Mouse (Mus musculus): Measurements from ENCODE around the gene Grin2c. TPM values are rescaled to one million over a fixed set of nuclear protein-coding genes. Genes with fewer than 3 reads are reported as not detected.

Gene Grin2c
- polyA plus RNA-seq, 1 experiment = not detected

GRCm38 (mm10) chr11:115215123-115215522 is 51.9 kb downstream of the Grin2c start:
- no peak overlapping the region for H3ac ChIP-seq (ENCODE audit: control insufficient read depth, insufficient read length, low read depth)
- TF ChIP-seq MYOD1 (IDR thresholded peaks at IDR 0.05; ENCODE audit: control insufficient read depth, insufficient read length, low read depth) = no peak
- no peak for TF ChIP-seq USF1 (IDR thresholded peaks at IDR 0.05; ENCODE audit: low read depth)
- TF ChIP-seq MYOG (IDR thresholded peaks at IDR 0.05; ENCODE audit: control insufficient read depth, extremely low read depth, insufficient read length) = no peak
- no peak for TF ChIP-seq CEBPB (IDR thresholded peaks at IDR 0.05; ENCODE audit: low read depth)
- no peak for TF ChIP-seq FOSL1 (IDR thresholded peaks at IDR 0.05; ENCODE audit: insufficient read depth, low read length, poor library complexity, severe bottlenecking)
- TF ChIP-seq CTCF (IDR thresholded peaks at IDR 0.05; ENCODE audit: control insufficient read depth, insufficient read depth, insufficient read length) = no peak
- TF ChIP-seq MAX (IDR thresholded peaks at IDR 0.05) = no peak
- no peaks in the 10 kb centered on the region for H3K79me3 ChIP-seq (ENCODE audit: low read depth)
- H3K36me3 ChIP-seq (ENCODE audit: control insufficient read depth, insufficient read depth) = no peaks in the 10 kb centered on the region
- no peak overlapping the region for H3K4me3 ChIP-seq (ENCODE audit: insufficient read depth, poor library complexity, severe bottlenecking)
- H3K79me2 ChIP-seq (ENCODE audit: control insufficient read depth, insufficient read depth) = no peaks in the 10 kb centered on the region
- no peaks in the 10 kb centered on the region for H3K27me3 ChIP-seq (ENCODE audit: control insufficient read depth, insufficient read depth, insufficient read length)

- Histone ChIP-seq H3K27me3 (ENCODE audit: control insufficient read depth, insufficient read depth, insufficient read length) (no peaks in the 10 kb centered on the region), H3ac (ENCODE audit: control insufficient read depth, insufficient read length, low read depth) (no peak overlapping the region), H3K36me3 (ENCODE audit: control insufficient read depth, insufficient read depth) (no peaks in the 10 kb centered on the region), H3K4me3 (ENCODE audit: insufficient read depth, poor library complexity, severe bottlenecking) (no peak overlapping the region), H3K79me3 (ENCODE audit: low read depth) (no peaks in the 10 kb centered on the region), H3K79me2 (ENCODE audit: control insufficient read depth, insufficient read depth) (no peaks in the 10 kb centered on the region)
- TF ChIP-seq USF1 (IDR thresholded peaks at IDR 0.05; ENCODE audit: low read depth) (no peak), MAX (IDR thresholded peaks at IDR 0.05) (no peak), CTCF (IDR thresholded peaks at IDR 0.05; ENCODE audit: control insufficient read depth, insufficient read depth, insufficient read length) (no peak), CEBPB (IDR thresholded peaks at IDR 0.05; ENCODE audit: low read depth) (no peak), FOSL1 (IDR thresholded peaks at IDR 0.05; ENCODE audit: insufficient read depth, low read length, poor library complexity, severe bottlenecking) (no peak), MYOD1 (IDR thresholded peaks at IDR 0.05; ENCODE audit: control insufficient read depth, insufficient read length, low read depth) (no peak), MYOG (IDR thresholded peaks at IDR 0.05; ENCODE audit: control insufficient read depth, extremely low read depth, insufficient read length) (no peak)
Observed at GRCm38 (mm10) chr11:115212116-115212515, 54.9 kb downstream of the Grin2c start.

GRCm38 (mm10) chr11:115209958-115210357 is 57.1 kb downstream of the Grin2c start:
- no peaks in the 10 kb centered on the region for H3K36me3 ChIP-seq (ENCODE audit: control insufficient read depth, insufficient read depth)
- no peak overlapping the region for H3K4me3 ChIP-seq (ENCODE audit: insufficient read depth, poor library complexity, severe bottlenecking)
- TF ChIP-seq CTCF (IDR thresholded peaks at IDR 0.05; ENCODE audit: control insufficient read depth, insufficient read depth, insufficient read length) (no peak), USF1 (IDR thresholded peaks at IDR 0.05; ENCODE audit: low read depth) (no peak), MYOD1 (IDR thresholded peaks at IDR 0.05; ENCODE audit: control insufficient read depth, insufficient read length, low read depth) (no peak), MYOG (IDR thresholded peaks at IDR 0.05; ENCODE audit: control insufficient read depth, extremely low read depth, insufficient read length) (no peak), MAX (IDR thresholded peaks at IDR 0.05) (no peak), CEBPB (IDR thresholded peaks at IDR 0.05; ENCODE audit: low read depth) (no peak), FOSL1 (IDR thresholded peaks at IDR 0.05; ENCODE audit: insufficient read depth, low read length, poor library complexity, severe bottlenecking) (no peak)
- no peaks in the 10 kb centered on the region for H3K79me2 ChIP-seq (ENCODE audit: control insufficient read depth, insufficient read depth)
- no peaks in the 10 kb centered on the region for H3K27me3 ChIP-seq (ENCODE audit: control insufficient read depth, insufficient read depth, insufficient read length)
- H3ac ChIP-seq (ENCODE audit: control insufficient read depth, insufficient read length, low read depth) = no peak overlapping the region
- H3K79me3 ChIP-seq (ENCODE audit: low read depth) = no peaks in the 10 kb centered on the region

GRCm38 (mm10) chr11:115208776-115209732 is 58.0 kb downstream of the Grin2c start:
- no peaks in the 10 kb centered on the region for H3K27me3 ChIP-seq (ENCODE audit: control insufficient read depth, insufficient read depth, insufficient read length)
- H3K79me2 ChIP-seq (ENCODE audit: control insufficient read depth, insufficient read depth) = no peaks in the 10 kb centered on the region
- no peaks in the 10 kb centered on the region for H3K36me3 ChIP-seq (ENCODE audit: control insufficient read depth, insufficient read depth)
- no peak overlapping the region for H3ac ChIP-seq (ENCODE audit: control insufficient read depth, insufficient read length, low read depth)
- no peaks in the 10 kb centered on the region for H3K79me3 ChIP-seq (ENCODE audit: low read depth)
- no peak for TF ChIP-seq CEBPB (IDR thresholded peaks at IDR 0.05; ENCODE audit: low read depth)
- no peak for TF ChIP-seq CTCF (IDR thresholded peaks at IDR 0.05; ENCODE audit: control insufficient read depth, insufficient read depth, insufficient read length)
- TF ChIP-seq USF1 (IDR thresholded peaks at IDR 0.05; ENCODE audit: low read depth) = no peak
- no peak for TF ChIP-seq FOSL1 (IDR thresholded peaks at IDR 0.05; ENCODE audit: insufficient read depth, low read length, poor library complexity, severe bottlenecking)
- no peak for TF ChIP-seq MYOD1 (IDR thresholded peaks at IDR 0.05; ENCODE audit: control insufficient read depth, insufficient read length, low read depth)
- TF ChIP-seq MYOG (IDR thresholded peaks at IDR 0.05; ENCODE audit: control insufficient read depth, extremely low read depth, insufficient read length) = no peak
- no peak for TF ChIP-seq MAX (IDR thresholded peaks at IDR 0.05)
- H3K4me3 ChIP-seq (ENCODE audit: insufficient read depth, poor library complexity, severe bottlenecking) = no peak overlapping the region

GRCm38 (mm10) chr11:115208126-115208525 is 58.9 kb downstream of the Grin2c start:
- Histone ChIP-seq H3K79me3 (ENCODE audit: low read depth) (no peaks in the 10 kb centered on the region), H3K36me3 (ENCODE audit: control insufficient read depth, insufficient read depth) (peaks cover 2% of the 10 kb centered on the region), H3K4me3 (ENCODE audit: insufficient read depth, poor library complexity, severe bottlenecking) (no peak overlapping the region), H3K79me2 (ENCODE audit: control insufficient read depth, insufficient read depth) (no peaks in the 10 kb centered on the region), H3ac (ENCODE audit: control insufficient read depth, insufficient read length, low read depth) (no peak overlapping the region), H3K27me3 (ENCODE audit: control insufficient read depth, insufficient read depth, insufficient read length) (no peaks in the 10 kb centered on the region)
- TF ChIP-seq MAX (IDR thresholded peaks at IDR 0.05) (no peak), CTCF (IDR thresholded peaks at IDR 0.05; ENCODE audit: control insufficient read depth, insufficient read depth, insufficient read length) (no peak), MYOG (IDR thresholded peaks at IDR 0.05; ENCODE audit: control insufficient read depth, extremely low read depth, insufficient read length) (no peak), FOSL1 (IDR thresholded peaks at IDR 0.05; ENCODE audit: insufficient read depth, low read length, poor library complexity, severe bottlenecking) (no peak), CEBPB (IDR thresholded peaks at IDR 0.05; ENCODE audit: low read depth) (no peak), USF1 (IDR thresholded peaks at IDR 0.05; ENCODE audit: low read depth) (no peak)
